Mouse (Mus musculus): Measurements from ENCODE around the gene Dusp22. TPM values are rescaled to one million over a fixed set of nuclear protein-coding genes. Genes with fewer than 3 reads are reported as not detected.

Gene Dusp22
- total RNA-seq (2014; rRNA removed) (18.6 and 19.8 TPM in 2 replicates), polyA plus RNA-seq (2015; fragmentation: Nextera tagmentation; extraction: Ambion mirVana) (19.0 and 22.0 TPM in 2 replicates)

- H3K9ac ChIP-seq, result peak within 1 kb of the TSS; percentile 95
- WGBS, result 2% methylated on average over 48 of the region's 74 CpGs
- H3K27me3 ChIP-seq (ENCODE audit: insufficient read depth, low read length), result no peaks in the 10 kb centered on the region
- peak within 1 kb of the TSS; percentile 80 for H3K4me2 ChIP-seq (ENCODE audit: low read depth)
- TF ChIP-seq CTCF (IDR thresholded peaks at IDR 0.05; ENCODE audit: low read depth), result no peak
- no peaks in the 10 kb centered on the region for H3K9me3 ChIP-seq (ENCODE audit: low read length)
- 0 out of 2 replicates have a peak, but pooled peaks cover 4% of the 10 kb centered on the region for H3K4me1 ChIP-seq (ENCODE audit: insufficient read depth)
- H3K36me3 ChIP-seq (ENCODE audit: insufficient read depth), result no peaks in the 10 kb centered on the region
- DNase-seq, result peak; percentile 88
- H3K4me3 ChIP-seq (ENCODE audit: low read depth, low read length), result peak within 1 kb of the TSS; percentile 93
- peak within 1 kb of the TSS; percentile 83 for H3K27ac ChIP-seq (ENCODE audit: low read depth, low read length)
- ATAC-seq, result peak; percentile 95
Observed at GRCm38 (mm10) chr13:30659613-30660505, at the start of gene Dusp22. Dusp22 (plus strand) TSS chr13:30659999.

DNA sequence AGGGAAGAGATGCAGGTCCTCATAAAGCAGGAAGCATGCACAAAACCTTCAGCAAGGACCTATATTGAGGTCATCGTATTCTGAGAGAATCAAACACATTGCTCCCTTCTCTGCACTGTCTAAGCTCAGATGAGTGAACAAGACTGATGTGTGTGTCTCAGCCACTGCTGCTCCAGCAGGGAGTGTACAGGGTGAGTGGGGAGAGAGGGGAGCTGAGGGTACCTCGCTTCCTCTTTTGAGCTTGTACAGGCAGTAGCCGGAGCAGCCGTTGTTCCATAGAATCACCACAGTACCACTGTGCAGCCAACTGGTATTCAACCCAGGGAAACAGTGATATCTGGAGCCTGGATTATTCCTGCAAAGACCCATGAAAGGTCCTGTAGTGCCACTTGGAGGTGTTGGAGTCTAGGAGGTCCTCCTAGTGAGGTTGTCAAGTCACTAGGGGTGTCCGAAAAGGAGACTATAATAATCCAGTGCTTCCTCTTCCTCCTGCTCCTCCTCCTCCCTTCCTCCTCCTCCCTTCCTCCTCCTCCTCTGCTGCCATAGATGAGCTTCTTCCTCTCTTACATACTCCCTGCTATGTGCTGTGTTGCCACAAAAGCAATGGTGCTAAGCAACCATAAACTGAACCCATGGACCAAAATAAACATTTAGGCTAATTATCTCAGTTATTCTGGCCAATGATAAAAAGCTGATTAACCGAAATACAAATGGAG lies 47.6 kb upstream of the Dusp22 start:
- no peak for TF ChIP-seq CTCF (IDR thresholded peaks at IDR 0.05; ENCODE audit: low read depth)
- H3K9me3 ChIP-seq (ENCODE audit: low read length), result no peaks in the 10 kb centered on the region
- DNase-seq (no peak), ATAC-seq (no peak)
- H3K36me3 ChIP-seq (ENCODE audit: insufficient read depth), result no peaks in the 10 kb centered on the region
- no peaks in the 10 kb centered on the region for H3K4me1 ChIP-seq (ENCODE audit: insufficient read depth)
- H3K27me3 ChIP-seq (ENCODE audit: insufficient read depth, low read length), result no peaks in the 10 kb centered on the region
- H3K9ac ChIP-seq, result no peak overlapping the region
- H3K27ac ChIP-seq (ENCODE audit: low read depth, low read length), result no peak overlapping the region
- WGBS, result 84% methylated on average over 6 of the region's 6 CpGs
- H3K4me2 ChIP-seq (ENCODE audit: low read depth), result no peak overlapping the region
- no peak overlapping the region for H3K4me3 ChIP-seq (ENCODE audit: low read depth, low read length)

DNA sequence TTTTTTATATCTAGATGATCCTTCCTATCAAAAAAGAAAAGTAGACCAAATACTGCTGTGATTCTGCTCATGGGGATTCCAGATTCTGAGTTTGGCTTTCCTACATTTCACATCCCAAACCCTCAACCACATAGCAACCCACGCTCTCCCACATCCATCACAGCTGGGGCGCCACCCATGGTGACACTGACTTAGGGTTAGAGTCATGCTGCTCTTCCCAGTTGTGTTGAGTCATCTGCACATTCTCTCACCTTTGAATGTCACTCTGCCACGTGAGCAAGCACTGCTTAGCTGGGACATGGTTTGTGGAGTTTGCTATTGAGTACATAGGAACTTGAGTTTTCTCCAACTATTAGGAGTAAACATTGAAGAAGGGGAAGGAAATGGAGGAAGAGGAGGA lies 40.1 kb upstream of the Dusp22 start:
- no peaks in the 10 kb centered on the region for H3K36me3 ChIP-seq (ENCODE audit: insufficient read depth)
- H3K27me3 ChIP-seq (ENCODE audit: insufficient read depth, low read length), result no peaks in the 10 kb centered on the region
- no peak for TF ChIP-seq CTCF (IDR thresholded peaks at IDR 0.05; ENCODE audit: low read depth)
- 59% methylated on average over 3 of the region's 3 CpGs for WGBS
- no peak overlapping the region for H3K9ac ChIP-seq
- no peak for ATAC-seq
- H3K4me1 ChIP-seq (ENCODE audit: insufficient read depth), result no peaks in the 10 kb centered on the region
- no peak overlapping the region for H3K27ac ChIP-seq (ENCODE audit: low read depth, low read length)
- no peaks in the 10 kb centered on the region for H3K9me3 ChIP-seq (ENCODE audit: low read length)
- no peak for DNase-seq
- H3K4me2 ChIP-seq (ENCODE audit: low read depth), result no peak overlapping the region
- H3K4me3 ChIP-seq (ENCODE audit: low read depth, low read length), result no peak overlapping the region

GRCm38 (mm10) chr13:30628195-30629048 lies 31.4 kb upstream of the Dusp22 start:
- ATAC-seq (peak; percentile 91), DNase-seq (peak; percentile 43)
- Histone ChIP-seq H3K9me3 (ENCODE audit: low read length) (no peaks in the 10 kb centered on the region), H3K4me3 (ENCODE audit: low read depth, low read length) (no peak overlapping the region), H3K36me3 (ENCODE audit: insufficient read depth) (no peaks in the 10 kb centered on the region), H3K4me1 (ENCODE audit: insufficient read depth) (no peaks in the 10 kb centered on the region), H3K4me2 (ENCODE audit: low read depth) (no peak overlapping the region), H3K27me3 (ENCODE audit: insufficient read depth, low read length) (no peaks in the 10 kb centered on the region), H3K27ac (ENCODE audit: low read depth, low read length) (no peak overlapping the region), H3K9ac (no peak overlapping the region)
- 48% methylated on average over 8 of the region's 8 CpGs for WGBS
- TF ChIP-seq CTCF (IDR thresholded peaks at IDR 0.05; ENCODE audit: low read depth), result no peak

DNA sequence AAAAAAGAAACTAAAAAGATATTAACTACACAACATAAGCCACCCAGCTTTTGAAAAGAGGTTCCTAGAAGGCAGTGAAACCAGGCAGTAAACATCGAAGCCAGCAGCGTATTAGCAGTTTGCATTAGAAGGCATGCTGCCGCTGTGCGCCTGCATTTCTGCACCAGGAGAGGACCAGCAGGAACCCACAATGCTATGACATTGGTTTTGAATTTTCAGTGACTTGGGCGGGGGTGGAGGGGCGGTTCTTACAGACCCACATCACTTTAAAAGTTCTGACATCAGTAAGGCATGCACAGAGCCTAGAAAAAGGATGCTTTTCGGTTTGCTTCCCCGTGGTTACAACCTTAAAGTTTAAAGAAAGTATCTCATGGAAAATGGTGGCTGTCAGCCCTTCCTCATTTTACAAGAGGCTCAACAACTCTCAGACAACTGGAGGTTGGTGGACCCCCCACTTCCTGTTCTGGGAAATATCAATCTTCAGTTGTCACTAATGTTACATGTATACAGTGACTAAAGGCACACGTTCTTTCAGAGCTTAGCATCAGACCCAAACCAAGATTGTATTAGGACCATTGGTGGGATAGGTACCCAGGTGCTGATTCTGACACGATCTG lies 29.9 kb upstream of the Dusp22 start:
- no peak overlapping the region for H3K4me3 ChIP-seq (ENCODE audit: low read depth, low read length)
- WGBS, result 90% methylated on average over 10 of the region's 10 CpGs
- ATAC-seq, result no peak
- H3K9ac ChIP-seq, result no peak overlapping the region
- no peak for DNase-seq
- H3K4me1 ChIP-seq (ENCODE audit: insufficient read depth), result no peaks in the 10 kb centered on the region
- no peaks in the 10 kb centered on the region for H3K36me3 ChIP-seq (ENCODE audit: insufficient read depth)
- no peak overlapping the region for H3K4me2 ChIP-seq (ENCODE audit: low read depth)
- TF ChIP-seq CTCF (IDR thresholded peaks at IDR 0.05; ENCODE audit: low read depth), result no peak
- H3K27me3 ChIP-seq (ENCODE audit: insufficient read depth, low read length), result no peaks in the 10 kb centered on the region
- H3K27ac ChIP-seq (ENCODE audit: low read depth, low read length), result no peak overlapping the region
- no peaks in the 10 kb centered on the region for H3K9me3 ChIP-seq (ENCODE audit: low read length)

- no peak for DNase-seq
- H3K4me3 ChIP-seq (ENCODE audit: low read depth, low read length), result no peak overlapping the region
- no peak for ATAC-seq
- no peaks in the 10 kb centered on the region for H3K36me3 ChIP-seq (ENCODE audit: insufficient read depth)
- H3K27ac ChIP-seq (ENCODE audit: low read depth, low read length), result no peak overlapping the region
- H3K4me1 ChIP-seq (ENCODE audit: insufficient read depth), result no peaks in the 10 kb centered on the region
- no peaks in the 10 kb centered on the region for H3K27me3 ChIP-seq (ENCODE audit: insufficient read depth, low read length)
- TF ChIP-seq CTCF (IDR thresholded peaks at IDR 0.05; ENCODE audit: low read depth), result no peak
- H3K4me2 ChIP-seq (ENCODE audit: low read depth), result no peak overlapping the region
- 80% methylated on average over 6 of the region's 6 CpGs for WGBS
- no peaks in the 10 kb centered on the region for H3K9me3 ChIP-seq (ENCODE audit: low read length)
- no peak overlapping the region for H3K9ac ChIP-seq
Observed at GRCm38 (mm10) chr13:30632998-30633397, 26.8 kb upstream of the Dusp22 start.
